Mouse (Mus musculus) heart, postnatal 0 days (tissue): ENCODE results near the gene Hist1h2bh.

Experiments used
- CTCF ChIP-seq: IDR thresholded peaks from 2 replicates; pipeline ENCODE4 v1.5.1; 2016; ENCODE audit warnings: antibody characterized with exemption, control low read depth, low read depth
- EP300 ChIP-seq: IDR thresholded peaks from 2 replicates; pipeline ENCODE4 v1.6.1; 2016; ENCODE audit warnings: antibody characterized with exemption, low read depth

GRCm38 (mm10) chr13:23516822-23517602 lies 26.2 kb downstream of the Hist1h2bh start:
- no peak for TF ChIP-seq CTCF
- TF ChIP-seq EP300 = peak; percentile 35; the same call in 1 of the 2 replicates
